Mouse (Mus musculus) heart, adult 2 months (tissue): ENCODE measurements around the gene Nupr1.

Source experiments
- CTCF ChIP-seq: fragments of 200-600 bp; IDR thresholded peaks from 2 replicates; pipeline ENCODE4 v1.8.1; 2022; ENCODE audit warnings: antibody characterized with exemption, mild to moderate bottlenecking, moderate library complexity
- EP300 ChIP-seq: fragments of 200-500 bp; IDR thresholded peaks from 2 replicates; pipeline ENCODE4 v1.6.1; 2011; ENCODE audit warnings: low read depth, low read length, control low read depth; ENCODE audit not compliant: insufficient read depth
- POLR2A ChIP-seq: fragments of 200-500 bp; IDR thresholded peaks from 2 replicates; pipeline ENCODE4 v1.6.1; 2011; ENCODE audit warnings: mild to moderate bottlenecking, low read depth, low read length, control low read depth; ENCODE audit not compliant: insufficient read depth

DNA sequence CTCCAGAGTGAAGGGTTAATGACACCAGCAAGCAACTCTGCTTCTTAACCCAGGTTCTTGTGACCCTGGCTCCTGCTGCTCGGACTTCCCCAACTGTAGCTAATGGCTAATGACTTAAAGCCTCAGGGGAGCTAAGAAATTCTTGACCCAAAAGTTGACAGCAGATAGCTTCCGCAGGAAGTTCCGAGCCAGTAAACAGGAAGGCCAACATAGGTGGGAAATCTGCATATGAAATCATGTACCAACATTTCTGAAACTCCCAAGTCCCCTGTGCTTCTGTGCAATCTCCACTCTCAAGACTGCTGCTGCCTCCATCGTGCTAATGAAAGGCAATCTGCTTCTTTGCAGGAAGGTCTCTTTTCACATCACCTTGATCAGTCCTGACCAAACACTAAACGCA is 15.0 kb upstream of the Nupr1 start:
- TF ChIP-seq EP300 (peak; percentile 82), POLR2A (peak; percentile 53; the same call in 1 of the 2 replicates), CTCF (no peak)
